Mouse (Mus musculus): ENCODE results near the gene Lyzl6.

Gene Lyzl6

DNA sequence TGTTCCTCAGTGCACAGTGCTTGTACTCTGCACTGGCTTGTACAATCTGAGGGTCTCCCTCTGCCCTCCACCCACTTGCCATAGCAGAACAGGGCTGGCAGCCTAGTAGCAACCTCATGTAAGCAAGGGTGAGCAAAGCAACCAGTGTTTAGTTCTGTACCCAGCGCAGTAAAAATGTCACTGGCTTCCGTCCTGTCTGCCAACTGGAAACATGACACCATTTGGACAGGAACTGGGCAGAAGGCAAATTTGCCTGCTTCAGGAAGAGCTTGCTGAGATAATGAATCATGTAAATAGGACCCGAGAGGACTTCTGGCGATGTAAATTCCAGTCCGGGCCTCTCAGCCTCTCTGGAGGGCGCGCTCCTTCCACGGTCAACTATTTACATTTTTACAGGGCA, 7.0 kb upstream of the Lyzl6 start:
- no peak for DNase-seq (ENCODE audit: low read depth, low spot score)

GRCm38 (mm10) chr11:103643211-103643610, 4.5 kb upstream of the Lyzl6 start:
- DNase-seq (ENCODE audit: low read depth, low spot score) = no peak

DNA sequence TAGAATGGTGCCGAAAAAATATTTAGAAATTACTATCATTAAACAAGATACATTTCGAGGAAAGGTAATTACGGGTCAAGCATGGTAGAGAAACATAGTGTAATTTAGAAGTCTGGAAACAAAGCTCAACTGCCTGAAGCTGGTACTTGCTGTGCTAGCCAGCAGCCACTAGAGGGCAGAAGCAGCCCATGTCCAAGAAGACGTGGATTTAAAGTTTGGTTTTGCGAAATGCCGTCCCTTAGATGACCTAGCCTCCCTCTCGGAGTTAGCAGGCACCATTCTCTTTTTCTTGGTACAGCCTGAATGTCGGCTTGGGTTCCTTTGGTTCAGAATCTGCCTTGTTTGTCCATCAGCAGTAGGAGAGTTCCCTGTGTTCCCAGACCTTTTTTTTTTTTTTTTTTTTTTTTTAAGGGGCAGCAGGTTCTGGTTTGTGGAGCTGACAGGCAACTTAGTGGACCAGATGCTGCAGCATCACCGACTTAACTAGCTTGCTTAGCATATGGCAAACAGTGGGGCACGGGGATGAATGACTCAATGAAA, 787 bp upstream of the Lyzl6 start:
- peak; percentile 72 for DNase-seq (ENCODE audit: low read depth, low spot score)

GRCm38 (mm10) chr11:103636261-103636660, 2.4 kb downstream of the Lyzl6 start:
- no peak for DNase-seq (ENCODE audit: low read depth, low spot score)

DNA sequence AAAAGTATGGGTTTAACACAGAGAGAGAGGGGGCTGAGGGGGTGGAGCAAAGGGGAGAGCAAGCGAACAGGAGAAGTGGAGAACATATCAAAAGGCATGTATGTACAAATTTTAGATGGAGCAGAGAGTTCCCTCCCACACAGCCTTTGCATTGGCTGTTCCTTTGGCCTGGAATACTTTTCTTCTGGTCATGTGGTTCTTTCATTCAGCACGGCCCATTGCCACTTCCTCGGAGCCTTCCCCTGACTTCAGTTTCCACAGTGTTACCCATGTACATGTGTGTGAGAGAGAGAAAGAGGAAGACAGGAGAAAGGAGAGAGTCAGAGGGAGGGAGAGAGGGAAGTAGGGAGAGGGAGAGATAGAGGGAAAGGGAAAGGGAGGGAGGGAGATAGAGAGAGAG, 3.2 kb downstream of the Lyzl6 start:
- no peak for DNase-seq (ENCODE audit: low read depth, low spot score)

GRCm38 (mm10) chr11:103634806-103635205, 3.9 kb downstream of the Lyzl6 start:
- no peak for DNase-seq (ENCODE audit: low read depth, low spot score)

- DNase-seq (ENCODE audit: low read depth, low spot score) = no peak
Observed at GRCm38 (mm10) chr11:103627453-103627852, 11.2 kb downstream of the Lyzl6 start.

DNA sequence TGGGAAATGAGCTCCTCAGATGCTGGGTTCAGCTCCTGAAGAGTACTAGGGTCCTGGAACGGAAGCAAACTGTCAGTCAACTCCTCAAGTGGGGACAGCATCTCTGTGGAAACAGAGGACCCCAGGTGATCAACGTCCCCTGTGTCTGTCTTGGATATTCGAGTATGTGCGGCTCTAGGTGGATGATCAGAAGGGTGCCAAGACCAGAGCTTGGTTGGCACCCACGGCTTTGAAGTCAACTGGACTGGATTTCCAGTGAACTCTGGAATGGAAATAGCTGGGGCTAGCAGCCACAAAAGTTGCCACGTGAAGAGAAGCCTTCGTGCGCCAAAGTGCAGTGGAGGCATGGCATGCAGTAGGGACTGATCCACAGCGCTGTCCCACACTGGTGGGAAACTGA, 17.6 kb downstream of the Lyzl6 start, which contains the start of gene Gm884:
Gene Gm884, minus strand, starts transcription at position 101 of the 400 bp plus-strand sequence.
- DNase-seq (ENCODE audit: low read depth, low spot score) = no peak

DNA sequence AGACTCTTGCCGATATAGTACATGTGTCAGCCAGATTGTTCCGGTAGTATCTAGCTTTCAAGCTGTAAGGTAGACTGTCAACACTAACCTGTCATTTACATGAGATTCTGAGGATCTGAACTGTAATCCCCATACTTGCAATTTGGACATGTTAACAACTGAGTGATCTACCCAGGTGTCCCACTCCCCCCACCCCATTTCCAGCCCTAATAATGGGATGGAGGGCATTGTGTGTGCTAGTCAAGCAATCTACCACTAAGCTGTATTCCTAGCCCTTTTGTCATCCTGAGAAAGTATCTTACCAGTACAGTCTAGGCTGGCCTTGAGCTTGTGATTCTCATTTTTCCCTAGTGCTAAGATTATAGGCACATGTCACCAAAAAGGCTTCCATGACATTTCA, 27.9 kb downstream of the Lyzl6 start:
- no peak for DNase-seq (ENCODE audit: low read depth, low spot score)

DNA sequence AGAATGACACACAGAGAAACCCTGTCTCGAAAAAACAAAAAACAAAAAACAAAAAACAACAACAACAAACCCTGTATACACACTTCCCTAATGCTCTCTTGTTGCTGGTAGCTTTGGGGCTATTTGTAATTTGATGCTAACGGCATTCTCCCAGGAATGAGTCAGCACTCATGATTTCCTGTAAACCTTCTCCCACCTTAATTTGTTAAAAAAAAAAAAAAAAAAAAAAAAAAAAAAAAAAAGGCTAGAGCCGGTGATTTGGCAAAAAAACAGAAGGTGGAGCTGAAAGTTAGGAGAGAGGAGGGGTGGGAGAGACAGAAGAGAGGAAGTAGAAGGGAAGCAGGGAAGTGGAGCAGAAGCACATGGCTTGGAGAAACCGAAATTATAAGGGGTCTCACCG, 32.1 kb downstream of the Lyzl6 start:
- DNase-seq (ENCODE audit: low read depth, low spot score) = no peak
